Mouse (Mus musculus): ENCODE data around the gene Slc16a11. TPM values are rescaled to one million over a fixed set of nuclear protein-coding genes. Genes with fewer than 3 reads are reported as not detected.
"Not testable (repeated sequence)": the region's sequence is repeated elsewhere in the genome, so short reads cannot be mapped to it uniquely, and the experiment has no call there.

The Slc16a11 gene
- polyA plus RNA-seq (2014; fragmentation: Nextera tagmentation; extraction: Ambion mirVana): 0.19 and 0.30 TPM in 2 replicates

GRCm38 (mm10) chr11:70212423-70212822, at the start of gene Slc16a11:
Gene Slc16a11, plus strand, starts transcription at chr11:70212752.
- Histone ChIP-seq H3K27me3 (ENCODE audit: control insufficient read depth, insufficient read depth, low read length) (peaks cover 39% of the 10 kb centered on the region), H3K9ac (ENCODE audit: low read length) (no peak within 1 kb of the TSS), H3K9me3 (ENCODE audit: control insufficient read depth, low read length) (no peaks in the 10 kb centered on the region), H3K4me3 (ENCODE audit: low read depth, low read length) (no peak within 1 kb of the TSS), H3K36me3 (ENCODE audit: control insufficient read depth, insufficient read depth, low read length) (no peaks in the 10 kb centered on the region), H3K4me2 (no peak within 1 kb of the TSS), H3K4me1 (ENCODE audit: control insufficient read depth, insufficient read depth, low read length) (peaks cover 18% of the 10 kb centered on the region), H3K27ac (ENCODE audit: low read depth, low read length) (no peak within 1 kb of the TSS)
- ATAC-seq (ENCODE audit: low FRiP score) (no peak), DNase-seq (ENCODE audit: low spot score, missing footprints) (no peak)
- WGBS: 66% methylated on average over 6 of the region's 6 CpGs

- DNase-seq (ENCODE audit: low spot score, missing footprints): no peak
- Histone ChIP-seq H3K27ac (ENCODE audit: low read depth, low read length) (no peak overlapping the region), H3K9ac (ENCODE audit: low read length) (no peak overlapping the region), H3K4me3 (ENCODE audit: low read depth, low read length) (no peak overlapping the region), H3K4me2 (no peak overlapping the region), H3K36me3 (ENCODE audit: control insufficient read depth, insufficient read depth, low read length) (no peaks in the 10 kb centered on the region), H3K4me1 (ENCODE audit: control insufficient read depth, insufficient read depth, low read length) (no peaks in the 10 kb centered on the region), H3K27me3 (ENCODE audit: control insufficient read depth, insufficient read depth, low read length) (no peaks in the 10 kb centered on the region), H3K9me3 (ENCODE audit: control insufficient read depth, low read length) (no peaks in the 10 kb centered on the region)
- 69% methylated on average over 16 of the region's 16 CpGs for WGBS
- no peak for ATAC-seq (ENCODE audit: low FRiP score)
Observed at GRCm38 (mm10) chr11:70165972-70166921, 46.3 kb upstream of the Slc16a11 start.

GRCm38 (mm10) chr11:70168136-70168535, 44.4 kb upstream of the Slc16a11 start:
- Histone ChIP-seq H3K4me2 (no peak overlapping the region), H3K27me3 (ENCODE audit: control insufficient read depth, insufficient read depth, low read length) (no peaks in the 10 kb centered on the region), H3K27ac (ENCODE audit: low read depth, low read length) (no peak overlapping the region), H3K4me3 (ENCODE audit: low read depth, low read length) (no peak overlapping the region), H3K9ac (ENCODE audit: low read length) (no peak overlapping the region), H3K4me1 (ENCODE audit: control insufficient read depth, insufficient read depth, low read length) (no peaks in the 10 kb centered on the region), H3K36me3 (ENCODE audit: control insufficient read depth, insufficient read depth, low read length) (no peaks in the 10 kb centered on the region), H3K9me3 (ENCODE audit: control insufficient read depth, low read length) (no peaks in the 10 kb centered on the region)
- DNase-seq (ENCODE audit: low spot score, missing footprints): no peak
- ATAC-seq (ENCODE audit: low FRiP score): no peak
- WGBS: 69% methylated on average over 7 of the region's 7 CpGs

GRCm38 (mm10) chr11:70169471-70169870, 43.1 kb upstream of the Slc16a11 start:
- WGBS: 91% methylated on average over 7 of the region's 7 CpGs

GRCm38 (mm10) chr11:70170291-70170690, 42.3 kb upstream of the Slc16a11 start:
- WGBS: 81% methylated on average over 7 of the region's 7 CpGs
- Histone ChIP-seq H3K9ac (ENCODE audit: low read length) (no peak overlapping the region), H3K4me2 (no peak overlapping the region), H3K4me3 (ENCODE audit: low read depth, low read length) (no peak overlapping the region), H3K27me3 (ENCODE audit: control insufficient read depth, insufficient read depth, low read length) (no peaks in the 10 kb centered on the region), H3K4me1 (ENCODE audit: control insufficient read depth, insufficient read depth, low read length) (no peaks in the 10 kb centered on the region), H3K36me3 (ENCODE audit: control insufficient read depth, insufficient read depth, low read length) (no peaks in the 10 kb centered on the region), H3K9me3 (ENCODE audit: control insufficient read depth, low read length) (no peaks in the 10 kb centered on the region), H3K27ac (ENCODE audit: low read depth, low read length) (no peak overlapping the region)
- DNase-seq (ENCODE audit: low spot score, missing footprints) (no peak), ATAC-seq (ENCODE audit: low FRiP score) (no peak)

More at GRCm38 (mm10) chr11:70169471-70169870, 43.1 kb upstream of the Slc16a11 start:
- H3K27me3 ChIP-seq (ENCODE audit: control insufficient read depth, insufficient read depth, low read length); H3K36me3 ChIP-seq (ENCODE audit: control insufficient read depth, insufficient read depth, low read length); DNase-seq (ENCODE audit: low spot score, missing footprints); ATAC-seq (ENCODE audit: low FRiP score); H3K27ac ChIP-seq (ENCODE audit: low read depth, low read length); H3K4me1 ChIP-seq (ENCODE audit: control insufficient read depth, insufficient read depth, low read length); H3K9me3 ChIP-seq (ENCODE audit: control insufficient read depth, low read length); H3K9ac ChIP-seq (ENCODE audit: low read length); H3K4me2 ChIP-seq; H3K4me3 ChIP-seq (ENCODE audit: low read depth, low read length): not testable (repeated sequence)

- no peaks in the 10 kb centered on the region for H3K9me3 ChIP-seq (ENCODE audit: control insufficient read depth, low read length)
- H3K9ac ChIP-seq (ENCODE audit: low read length): no peak overlapping the region
- no peak for ATAC-seq (ENCODE audit: low FRiP score)
- no peak for DNase-seq (ENCODE audit: low spot score, missing footprints)
- no peak overlapping the region for H3K27ac ChIP-seq (ENCODE audit: low read depth, low read length)
- no peaks in the 10 kb centered on the region for H3K27me3 ChIP-seq (ENCODE audit: control insufficient read depth, insufficient read depth, low read length)
- no peaks in the 10 kb centered on the region for H3K4me1 ChIP-seq (ENCODE audit: control insufficient read depth, insufficient read depth, low read length)
- no peaks in the 10 kb centered on the region for H3K36me3 ChIP-seq (ENCODE audit: control insufficient read depth, insufficient read depth, low read length)
- no peak overlapping the region for H3K4me3 ChIP-seq (ENCODE audit: low read depth, low read length)
- 83% methylated on average over 7 of the region's 7 CpGs for WGBS
- H3K4me2 ChIP-seq: no peak overlapping the region
Observed at GRCm38 (mm10) chr11:70171181-70171580, 41.4 kb upstream of the Slc16a11 start.

- Histone ChIP-seq H3K4me3 (ENCODE audit: low read depth, low read length) (no peak overlapping the region), H3K9me3 (ENCODE audit: control insufficient read depth, low read length) (no peaks in the 10 kb centered on the region), H3K27me3 (ENCODE audit: control insufficient read depth, insufficient read depth, low read length) (no peaks in the 10 kb centered on the region), H3K4me1 (ENCODE audit: control insufficient read depth, insufficient read depth, low read length) (no peaks in the 10 kb centered on the region), H3K27ac (ENCODE audit: low read depth, low read length) (no peak overlapping the region), H3K4me2 (no peak overlapping the region), H3K9ac (ENCODE audit: low read length) (no peak overlapping the region), H3K36me3 (ENCODE audit: control insufficient read depth, insufficient read depth, low read length) (no peaks in the 10 kb centered on the region)
- 67% methylated on average over 3 of the region's 3 CpGs for WGBS
- DNase-seq (ENCODE audit: low spot score, missing footprints) (no peak), ATAC-seq (ENCODE audit: low FRiP score) (no peak)
Observed at GRCm38 (mm10) chr11:70171847-70172246, 40.7 kb upstream of the Slc16a11 start.

GRCm38 (mm10) chr11:70172298-70172697, 40.3 kb upstream of the Slc16a11 start:
- H3K9me3 ChIP-seq (ENCODE audit: control insufficient read depth, low read length): no peaks in the 10 kb centered on the region
- H3K4me1 ChIP-seq (ENCODE audit: control insufficient read depth, insufficient read depth, low read length): no peaks in the 10 kb centered on the region
- no peaks in the 10 kb centered on the region for H3K27me3 ChIP-seq (ENCODE audit: control insufficient read depth, insufficient read depth, low read length)
- no peak overlapping the region for H3K4me3 ChIP-seq (ENCODE audit: low read depth, low read length)
- no peaks in the 10 kb centered on the region for H3K36me3 ChIP-seq (ENCODE audit: control insufficient read depth, insufficient read depth, low read length)
- H3K9ac ChIP-seq (ENCODE audit: low read length): no peak overlapping the region
- H3K27ac ChIP-seq (ENCODE audit: low read depth, low read length): no peak overlapping the region
- ATAC-seq (ENCODE audit: low FRiP score) (no peak), DNase-seq (ENCODE audit: low spot score, missing footprints) (peak; percentile 67)
- no peak overlapping the region for H3K4me2 ChIP-seq
- WGBS: 50% methylated on average over 5 of the region's 5 CpGs

- no peak for DNase-seq (ENCODE audit: low spot score, missing footprints)
- H3K9me3 ChIP-seq (ENCODE audit: control insufficient read depth, low read length): no peaks in the 10 kb centered on the region
- 76% methylated on average over 4 of the region's 4 CpGs for WGBS
- H3K27ac ChIP-seq (ENCODE audit: low read depth, low read length): no peak overlapping the region
- no peak overlapping the region for H3K9ac ChIP-seq (ENCODE audit: low read length)
- no peaks in the 10 kb centered on the region for H3K36me3 ChIP-seq (ENCODE audit: control insufficient read depth, insufficient read depth, low read length)
- ATAC-seq (ENCODE audit: low FRiP score): no peak
- no peaks in the 10 kb centered on the region for H3K4me1 ChIP-seq (ENCODE audit: control insufficient read depth, insufficient read depth, low read length)
- no peak overlapping the region for H3K4me3 ChIP-seq (ENCODE audit: low read depth, low read length)
- H3K4me2 ChIP-seq: no peak overlapping the region
- no peaks in the 10 kb centered on the region for H3K27me3 ChIP-seq (ENCODE audit: control insufficient read depth, insufficient read depth, low read length)
Observed at GRCm38 (mm10) chr11:70174491-70174890, 38.1 kb upstream of the Slc16a11 start.
